Mouse (Mus musculus) colon, adult 2 months (tissue): Measurements from ENCODE around the gene Pofut1. TPM values are rescaled to one million over a fixed set of nuclear protein-coding genes. Genes with fewer than 3 reads are reported as not detected.

Source experiments
- polyA plus RNA-seq: library from polyadenylated mRNA; depleted of rRNA; stranded (reverse); fragments of >200 nt; gene quantifications from 2 replicates; pipeline ENCODE4 v1.2.3, GENCODE M21; 2012; rRNA removed

The Pofut1 gene
- 30.4 and 30.5 TPM in 2 replicates for polyA plus RNA-seq

GRCm38 (mm10) chr2:153241250-153242014 lies at the start of gene Pofut1, which contains the start of gene Plagl2:
TSS of gene Pofut1 (plus strand) at chr2:153241533.
TSS of gene Plagl2 (minus strand) at chr2:153241426.

GRCm38 (mm10) chr2:153224946-153225594 lies 16.3 kb upstream of the Pofut1 start, which contains the start of gene Tspyl3:
TSS of gene Tspyl3 (minus strand) at chr2:153225441.

GRCm38 (mm10) chr2:153290938-153291928 lies 49.9 kb downstream of the Pofut1 start, which contains the start of gene Kif3b:
TSS of gene Kif3b (plus strand) at chr2:153291413.

Other genes with a start within 250 kb of the Pofut1 start
- gene Pdrg1, start 226.1 kb upstream of the Pofut1 start, polyA plus RNA-seq = 22.3 and 30.6 TPM in 2 replicates
- gene Xkr7, start 209.7 kb upstream of the Pofut1 start, polyA plus RNA-seq = 0.40 and 0.46 TPM in 2 replicates
- gene Ccm2l, start 175.6 kb upstream of the Pofut1 start, polyA plus RNA-seq = 9.0 and 12.1 TPM in 2 replicates
- 9.6 and 13.3 TPM in 2 replicates for gene Hck, start 133.1 kb upstream of the Pofut1 start, polyA plus RNA-seq
- gene Tm9sf4, start 80.2 kb upstream of the Pofut1 start, polyA plus RNA-seq = 83.1 and 89.5 TPM in 2 replicates
- gene Tspyl3, start 16.1 kb upstream of the Pofut1 start, polyA plus RNA-seq = 3.1 and 3.2 TPM in 2 replicates
- 14.7 and 15.5 TPM in 2 replicates for gene Plagl2, start 107 bp upstream of the Pofut1 start, polyA plus RNA-seq
- gene Kif3b, start 49.9 kb downstream of the Pofut1 start, polyA plus RNA-seq = 6.4 and 6.9 TPM in 2 replicates
- gene Asxl1, start 104.3 kb downstream of the Pofut1 start, polyA plus RNA-seq = 8.3 and 9.8 TPM in 2 replicates